Mouse (Mus musculus): ENCODE measurements around the gene Mrgpra3. TPM values are rescaled to one million over a fixed set of nuclear protein-coding genes. Genes with fewer than 3 reads are reported as not detected.

The Mrgpra3 gene
- not detected for total RNA-seq (2022)

DNA sequence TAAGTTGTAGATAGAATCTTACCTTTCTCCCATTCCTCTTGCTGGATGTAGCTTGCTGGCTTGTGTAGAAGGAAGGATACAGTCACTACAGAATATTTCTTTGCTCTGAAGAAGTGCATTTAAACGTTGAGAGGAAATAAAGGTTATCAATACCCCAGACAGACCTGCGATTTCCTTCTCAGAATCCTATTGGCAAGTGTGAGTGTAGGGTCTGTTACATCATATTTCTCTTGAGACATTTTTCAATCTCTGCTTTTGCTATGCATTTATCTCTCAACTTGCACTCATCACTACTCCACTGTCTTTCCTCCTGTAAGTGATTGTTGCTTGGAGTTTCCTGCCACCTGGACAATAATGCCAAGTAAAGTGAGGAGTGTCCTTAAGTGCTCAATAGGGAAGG, at the start of gene Mrgpra3:
Gene Mrgpra3, minus strand, starts transcription at position 101 of the 400 bp plus-strand sequence.
- DNase-seq (ENCODE audit: low spot score in 2 of 2), result no peak

Other genes starting within 250 kb of the Mrgpra3 start
- gene Mrgpra1, start 247.1 kb downstream of the Mrgpra3 start, total RNA-seq (2022), result not detected
- gene Mrgpra2a, start 149.2 kb downstream of the Mrgpra3 start, total RNA-seq (2022), result not detected
- not detected for gene Mrgpra2b, start 72.5 kb downstream of the Mrgpra3 start, total RNA-seq (2022)

All from layer of hippocampus, adult 8-10 months (tissue).